Mouse (Mus musculus): ENCODE measurements around the gene Hdgfl3. TPM values are rescaled to one million over a fixed set of nuclear protein-coding genes. Genes with fewer than 3 reads are reported as not detected.

The Hdgfl3 gene
- polyA plus RNA-seq, 1 experiment, result 0.06 TPM

GRCm38 (mm10) chr7:81920314-81920713 is 14.0 kb downstream of the Hdgfl3 start:
- Histone ChIP-seq H3K4me3 (no peak overlapping the region), H3ac (ENCODE audit: control insufficient read depth, insufficient read length) (no peak overlapping the region), H3K4me2 (ENCODE audit: low read depth) (no peak overlapping the region), H3K79me2 (ENCODE audit: control insufficient read depth, insufficient read depth) (no peaks in the 10 kb centered on the region), H3K36me3 (ENCODE audit: control insufficient read depth, insufficient read depth) (no peaks in the 10 kb centered on the region), H3K27me3 (ENCODE audit: control insufficient read depth, insufficient read depth, insufficient read length) (no peaks in the 10 kb centered on the region)
- TF ChIP-seq E2F4 (IDR thresholded peaks at IDR 0.05; ENCODE audit: insufficient read depth) (no peak), MYOD1 (IDR thresholded peaks at IDR 0.05; ENCODE audit: control insufficient read depth in 1 of 3, insufficient read length in 2 of 3, low read depth in 2 of 3) (no peak), POLR2A (IDR thresholded peaks at IDR 0.05; ENCODE audit: insufficient read length, low read depth) (no peak), REST (IDR thresholded peaks at IDR 0.05; ENCODE audit: insufficient read depth, insufficient read length) (no peak), MYOG (IDR thresholded peaks at IDR 0.05; ENCODE audit: control insufficient read depth in 1 of 3, insufficient read depth in 1 of 3, insufficient read length in 2 of 3, low read depth in 2 of 3) (no peak)

GRCm38 (mm10) chr7:81918316-81918715 is 16.0 kb downstream of the Hdgfl3 start:
- no peak for TF ChIP-seq MAX (IDR thresholded peaks at IDR 0.05; ENCODE audit: low read depth)
- TF ChIP-seq MYOG (IDR thresholded peaks at IDR 0.05; ENCODE audit: control insufficient read depth in 1 of 3, insufficient read depth in 1 of 3, insufficient read length in 2 of 3, low read depth in 2 of 3), result no peak
- no peak for TF ChIP-seq TCF12 (IDR thresholded peaks at IDR 0.05; ENCODE audit: insufficient read depth, poor library complexity, severe bottlenecking)
- no peak for TF ChIP-seq E2F4 (IDR thresholded peaks at IDR 0.05; ENCODE audit: insufficient read depth)
- no peak for TF ChIP-seq SRF (IDR thresholded peaks at IDR 0.05; ENCODE audit: control insufficient read depth, insufficient read length, low read depth)
- no peak for TF ChIP-seq REST (IDR thresholded peaks at IDR 0.05; ENCODE audit: insufficient read depth, insufficient read length)
- no peak for TF ChIP-seq TCF3 (IDR thresholded peaks at IDR 0.05; ENCODE audit: insufficient read length, low read depth)
- TF ChIP-seq USF1 (IDR thresholded peaks at IDR 0.05; ENCODE audit: low read depth), result no peak
- Histone ChIP-seq H3K36me3 (ENCODE audit: control insufficient read depth, insufficient read depth) (no peaks in the 10 kb centered on the region), H3K79me2 (ENCODE audit: control insufficient read depth, insufficient read depth) (no peaks in the 10 kb centered on the region), H3ac (ENCODE audit: control insufficient read depth, insufficient read length) (no peak overlapping the region), H3K27me3 (ENCODE audit: control insufficient read depth, insufficient read depth, insufficient read length) (no peaks in the 10 kb centered on the region), H3K4me3 (no peak overlapping the region), H3K4me2 (ENCODE audit: low read depth) (no peak overlapping the region)

DNA sequence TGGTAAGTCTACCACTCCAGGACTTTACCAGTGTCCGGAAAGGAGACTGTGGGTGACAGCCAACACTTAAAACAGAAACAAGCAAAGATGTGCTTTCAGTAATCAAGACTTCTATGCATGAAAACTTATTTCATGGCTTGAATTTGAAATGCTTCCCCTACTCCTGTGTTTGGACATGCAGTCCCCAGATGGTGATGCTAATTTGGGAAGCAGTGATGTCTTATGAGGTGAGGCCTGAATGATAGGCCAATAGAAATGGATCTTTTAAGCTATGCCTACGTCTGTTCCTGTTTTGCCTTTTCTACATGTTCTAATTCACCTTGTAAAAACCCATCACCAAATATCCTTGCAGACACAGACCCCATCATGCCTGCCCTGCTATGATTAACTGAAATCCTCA is 29.3 kb downstream of the Hdgfl3 start:
- no peaks in the 10 kb centered on the region for H3K36me3 ChIP-seq (ENCODE audit: control insufficient read depth, insufficient read depth)
- peaks cover 6% of the 10 kb centered on the region for H3K27me3 ChIP-seq (ENCODE audit: control insufficient read depth, insufficient read depth, insufficient read length)
- no peak overlapping the region for H3K4me2 ChIP-seq (ENCODE audit: low read depth)
- H3K4me3 ChIP-seq, result no peak overlapping the region
- no peaks in the 10 kb centered on the region for H3K79me2 ChIP-seq (ENCODE audit: control insufficient read depth, insufficient read depth)
- H3ac ChIP-seq (ENCODE audit: control insufficient read depth, insufficient read length), result no peak overlapping the region
- no peak for TF ChIP-seq USF1 (IDR thresholded peaks at IDR 0.05; ENCODE audit: low read depth)
- no peak for TF ChIP-seq TCF3 (IDR thresholded peaks at IDR 0.05; ENCODE audit: insufficient read length, low read depth)
- no peak for TF ChIP-seq MYOD1 (IDR thresholded peaks at IDR 0.05; ENCODE audit: control insufficient read depth in 1 of 3, insufficient read length in 2 of 3, low read depth in 2 of 3)
- no peak for TF ChIP-seq TCF12 (IDR thresholded peaks at IDR 0.05; ENCODE audit: insufficient read depth, poor library complexity, severe bottlenecking)
- no peak for TF ChIP-seq CEBPB (IDR thresholded peaks at IDR 0.05; ENCODE audit: insufficient read depth, poor library complexity, severe bottlenecking)
- no peak for TF ChIP-seq SRF (IDR thresholded peaks at IDR 0.05; ENCODE audit: control insufficient read depth, insufficient read length, low read depth)
- TF ChIP-seq POLR2A (IDR thresholded peaks at IDR 0.05; ENCODE audit: insufficient read length, low read depth), result no peak
- TF ChIP-seq E2F4 (IDR thresholded peaks at IDR 0.05; ENCODE audit: insufficient read depth), result no peak
- no peak for TF ChIP-seq MAX (IDR thresholded peaks at IDR 0.05; ENCODE audit: low read depth)
- TF ChIP-seq MYOG (IDR thresholded peaks at IDR 0.05; ENCODE audit: control insufficient read depth in 1 of 3, insufficient read depth in 1 of 3, insufficient read length in 2 of 3, low read depth in 2 of 3), result no peak
- no peak for TF ChIP-seq POLR2AphosphoS2 (IDR thresholded peaks at IDR 0.05; ENCODE audit: insufficient read length, low read depth)
- no peak for TF ChIP-seq REST (IDR thresholded peaks at IDR 0.05; ENCODE audit: insufficient read depth, insufficient read length)

- Histone ChIP-seq H3K36me3 (ENCODE audit: control insufficient read depth, insufficient read depth) (no peaks in the 10 kb centered on the region), H3K79me2 (ENCODE audit: control insufficient read depth, insufficient read depth) (no peaks in the 10 kb centered on the region), H3ac (ENCODE audit: control insufficient read depth, insufficient read length) (no peak overlapping the region), H3K4me3 (no peak overlapping the region), H3K4me2 (ENCODE audit: low read depth) (no peak overlapping the region), H3K27me3 (ENCODE audit: control insufficient read depth, insufficient read depth, insufficient read length) (peaks cover 6% of the 10 kb centered on the region)
- TF ChIP-seq REST (IDR thresholded peaks at IDR 0.05; ENCODE audit: insufficient read depth, insufficient read length), result no peak
- TF ChIP-seq MYOG (IDR thresholded peaks at IDR 0.05; ENCODE audit: control insufficient read depth in 1 of 3, insufficient read depth in 1 of 3, insufficient read length in 2 of 3, low read depth in 2 of 3), result no peak
- TF ChIP-seq TCF3 (IDR thresholded peaks at IDR 0.05; ENCODE audit: insufficient read length, low read depth), result no peak
- TF ChIP-seq CEBPB (IDR thresholded peaks at IDR 0.05; ENCODE audit: insufficient read depth, poor library complexity, severe bottlenecking), result no peak
- TF ChIP-seq USF1 (IDR thresholded peaks at IDR 0.05; ENCODE audit: low read depth), result no peak
These were observed 30.2 kb downstream of the Hdgfl3 start for GRCm38 (mm10) chr7:81904094-81904493.

DNA sequence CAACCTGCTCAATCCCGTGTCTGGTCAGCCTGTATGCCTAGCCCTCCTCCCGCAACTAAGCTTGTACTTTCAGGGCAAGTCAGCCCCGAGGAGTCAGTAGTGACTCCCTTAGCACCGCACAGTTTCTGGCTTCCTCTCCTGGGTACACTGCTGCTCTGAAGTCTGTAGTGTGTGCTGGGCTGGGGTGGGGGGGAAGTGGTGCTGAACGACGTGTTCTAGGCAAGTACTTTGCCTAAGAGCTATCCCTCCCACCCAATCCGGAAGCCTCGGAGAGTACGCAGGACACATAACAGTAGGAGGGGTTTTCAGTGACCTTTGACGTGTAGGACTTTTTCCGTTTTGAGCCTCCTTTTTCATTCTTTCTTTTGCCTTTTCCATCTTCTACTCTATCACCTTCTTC is 34.9 kb downstream of the Hdgfl3 start:
- H3K4me2 ChIP-seq (ENCODE audit: low read depth), result no peak overlapping the region
- H3K79me2 ChIP-seq (ENCODE audit: control insufficient read depth, insufficient read depth), result no peaks in the 10 kb centered on the region
- H3ac ChIP-seq (ENCODE audit: control insufficient read depth, insufficient read length), result no peak overlapping the region
- TF ChIP-seq MAX (IDR thresholded peaks at IDR 0.05; ENCODE audit: low read depth) (no peak), USF1 (IDR thresholded peaks at IDR 0.05; ENCODE audit: low read depth) (no peak), POLR2A (IDR thresholded peaks at IDR 0.05; ENCODE audit: insufficient read length, low read depth) (no peak), E2F4 (IDR thresholded peaks at IDR 0.05; ENCODE audit: insufficient read depth) (no peak), CEBPB (IDR thresholded peaks at IDR 0.05; ENCODE audit: insufficient read depth, poor library complexity, severe bottlenecking) (no peak), MYOD1 (IDR thresholded peaks at IDR 0.05; ENCODE audit: control insufficient read depth in 1 of 3, insufficient read length in 2 of 3, low read depth in 2 of 3) (no peak), REST (IDR thresholded peaks at IDR 0.05; ENCODE audit: insufficient read depth, insufficient read length) (no peak), TCF3 (IDR thresholded peaks at IDR 0.05; ENCODE audit: insufficient read length, low read depth) (no peak), MYOG (IDR thresholded peaks at IDR 0.05; ENCODE audit: control insufficient read depth in 1 of 3, insufficient read depth in 1 of 3, insufficient read length in 2 of 3, low read depth in 2 of 3) (no peak), TCF12 (IDR thresholded peaks at IDR 0.05; ENCODE audit: insufficient read depth, poor library complexity, severe bottlenecking) (no peak), POLR2AphosphoS2 (IDR thresholded peaks at IDR 0.05; ENCODE audit: insufficient read length, low read depth) (no peak), SRF (IDR thresholded peaks at IDR 0.05; ENCODE audit: control insufficient read depth, insufficient read length, low read depth) (no peak)
- no peaks in the 10 kb centered on the region for H3K36me3 ChIP-seq (ENCODE audit: control insufficient read depth, insufficient read depth)
- no peak overlapping the region for H3K4me3 ChIP-seq
- H3K27me3 ChIP-seq (ENCODE audit: control insufficient read depth, insufficient read depth, insufficient read length), result no peaks in the 10 kb centered on the region

All from myocyte (in vitro differentiated cells).